Mouse (Mus musculus) cerebellum, adult 2 months (tissue): ENCODE results near the gene Zfp142.

Source experiments
- CTCF ChIP-seq: fragments of 200-500 bp; IDR thresholded peaks from 2 replicates; pipeline ENCODE4 v1.5.1; 2011; ENCODE audit warnings: low read depth, mild to moderate bottlenecking, control low read depth, low read length, moderate library complexity, borderline replicate concordance; ENCODE audit not compliant: insufficient read depth
- POLR2A ChIP-seq: fragments of 200-500 bp; IDR thresholded peaks from 2 replicates; pipeline ENCODE4 v1.6.1; 2011; ENCODE audit warnings: low read length, control low read depth, borderline replicate concordance; ENCODE audit not compliant: insufficient read depth

DNA sequence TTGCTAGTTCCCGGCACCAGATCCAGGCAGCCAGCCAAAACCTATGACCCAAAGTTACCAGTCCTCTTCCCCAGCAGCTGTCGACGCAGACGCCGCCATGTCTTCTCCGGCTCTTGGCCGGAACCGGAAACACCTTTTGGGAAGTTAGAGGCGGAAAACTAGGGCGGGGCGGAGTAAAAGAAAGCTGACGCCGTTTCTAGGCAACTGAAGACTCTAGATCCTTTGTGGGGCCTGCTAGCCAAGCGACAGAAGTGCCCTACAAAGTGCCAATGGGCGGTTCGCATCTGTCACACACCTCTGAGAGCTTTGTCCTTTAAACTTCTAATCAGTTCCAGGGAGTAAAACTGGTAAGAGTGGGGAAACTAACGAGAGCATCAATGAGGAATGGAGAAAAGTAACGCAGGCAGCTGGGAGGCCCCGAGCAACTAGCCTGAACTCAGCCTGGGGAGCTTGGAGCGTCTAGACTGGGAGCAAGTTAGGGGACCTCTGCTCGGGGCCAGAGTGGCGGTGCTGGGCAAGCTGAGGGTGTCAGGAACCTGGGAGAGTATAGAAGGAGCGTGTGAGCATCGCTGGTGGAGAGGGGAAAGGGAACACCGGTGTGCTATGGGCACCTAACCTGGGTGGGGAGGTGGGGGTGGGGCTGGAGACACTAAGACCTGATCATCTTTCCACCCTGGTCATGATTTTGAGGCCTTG, 13.4 kb upstream of the Zfp142 start, which contains the start of the genes Rnf25 and Stk36:
- TF ChIP-seq CTCF (no peak), POLR2A (peak; percentile 97)
